Mouse (Mus musculus): ENCODE measurements around the gene Lpp.

- TF ChIP-seq GATA1 (IDR thresholded peaks at IDR 0.05; ENCODE audit: low read depth, low read length), result no peak
- TF ChIP-seq CTCF (IDR thresholded peaks at IDR 0.05 in 2 of 3, conservative IDR thresholded peaks at IDR 0.05 in 1 of 3; ENCODE audit: control insufficient read depth in 1 of 3, insufficient read depth in 1 of 3, low read depth in 2 of 3, low read length in 3 of 3, poor library complexity in 1 of 3, severe bottlenecking in 1 of 3), result no peak
- TF ChIP-seq POLR2AphosphoS5 (IDR thresholded peaks at IDR 0.05; ENCODE audit: borderline replicate concordance, low read depth, low read length), result no peak
- no peak for TF ChIP-seq ZNF384 (IDR thresholded peaks at IDR 0.05; ENCODE audit: low read depth, low read length)
- no peak for TF ChIP-seq HCFC1 (IDR thresholded peaks at IDR 0.05; ENCODE audit: low read depth, low read length)
- TF ChIP-seq MAFK (IDR thresholded peaks at IDR 0.05; ENCODE audit: borderline replicate concordance, low read depth, low read length), result no peak
Observed at GRCm38 (mm10) chr16:24539003-24539402, 145.7 kb downstream of the Lpp start.
